Mouse (Mus musculus) heart, postnatal 0 days (tissue): ENCODE results near the gene Olfr734. TPM values are rescaled to one million over a fixed set of nuclear protein-coding genes. Genes with fewer than 3 reads are reported as not detected.
A peak's percentile ranks its signal among the peaks of the same experiment; 100 is the strongest.

Experiments used
- ATAC-seq: fragments of 200-750 bp; cut with Nextera tagmentation; 2 replicates; pipeline ENCODE4 v1.8.0; 2017; ENCODE audit warnings: low read depth, moderate number of reproducible peaks, moderate library complexity; ENCODE audit not compliant: insufficient read depth
- DNase-seq: peaks from one replicate; pipeline ENCODE4 v3.0.0-alpha.2; 2016; ENCODE audit warnings: low spot score
- H3K27ac ChIP-seq: fragments of 300-500 bp; sonication (generic); 2 replicates; pipeline ENCODE4 v1.5.1; 2014; ENCODE audit warnings: low read depth, mild to moderate bottlenecking
- H3K27me3 ChIP-seq: fragments of 300-500 bp; sonication (generic); 2 replicates; pipeline ENCODE4 v1.6.1; 2014; ENCODE audit warnings: low read length, mixed read lengths; ENCODE audit not compliant: control insufficient read depth, insufficient read depth
- H3K36me3 ChIP-seq: fragments of 300-500 bp; sonication (generic); replicated peaks from 2 replicates; pipeline ENCODE4 v1.6.1; 2014; ENCODE audit warnings: low read length, mixed read lengths; ENCODE audit not compliant: control insufficient read depth, insufficient read depth
- H3K4me1 ChIP-seq: fragments of 300-500 bp; sonication (generic); 2 replicates; pipeline ENCODE4 v1.6.1; 2014; ENCODE audit warnings: antibody characterized with exemption; ENCODE audit not compliant: control insufficient read depth, insufficient read depth
- H3K4me2 ChIP-seq: fragments of 300-500 bp; sonication (generic); 2 replicates; pipeline ENCODE4 v1.6.1; 2014; ENCODE audit warnings: low read depth, mild to moderate bottlenecking, low read length, moderate library complexity
- H3K4me3 ChIP-seq: fragments of 300-500 bp; sonication (generic); 2 replicates; pipeline ENCODE4 v1.5.1; 2014; ENCODE audit warnings: low read depth, low read length
- H3K9ac ChIP-seq: fragments of 300-500 bp; sonication (generic); replicated peaks from 2 replicates; pipeline ENCODE4 v1.6.1; 2014; ENCODE audit warnings: low read depth, low read length, mixed read lengths
- H3K9me3 ChIP-seq: fragments of 300-500 bp; sonication (generic); replicated peaks from 2 replicates; pipeline ENCODE4 v1.6.1; 2016; ENCODE audit warnings: low read length; ENCODE audit not compliant: control insufficient read depth
- CTCF ChIP-seq: IDR thresholded peaks from 2 replicates; pipeline ENCODE4 v1.5.1; 2016; ENCODE audit warnings: antibody characterized with exemption, control low read depth, low read depth
- EP300 ChIP-seq: IDR thresholded peaks from 2 replicates; pipeline ENCODE4 v1.6.1; 2016; ENCODE audit warnings: antibody characterized with exemption, low read depth
- WGBS: fragments of 180-500 bp; shearing (Covaris S2); extraction: QIAGEN DNeasy Blood & Tissue Kit; methylation state at CpG from one replicate; pipeline ENCODE4 v1.1.7; 2014; 5-methylcytosine and 5-hydroxymethylcytosine counted together
- polyA plus RNA-seq: library from polyadenylated mRNA; unstranded; fragments of >200 nt; fragmentation: Nextera tagmentation; extraction: Ambion mirVana; gene quantifications from 2 replicates; pipeline ENCODE4 v1.2.1, GENCODE M21; 2015
- total RNA-seq: library from RNA; depleted of rRNA; stranded (reverse); fragments of >200 nt; gene quantifications from 2 replicates; pipeline ENCODE4 v1.2.3, GENCODE M21; 2014; ENCODE audit warnings: low replicate concordance; rRNA removed

Gene Olfr734
- not detected in 2 replicates for total RNA-seq
- not detected in 2 replicates for polyA plus RNA-seq

GRCm38 (mm10) chr14:50326661-50327060 lies at the start of gene Olfr734:
Gene Olfr734 (minus strand): TSS chr14:50326761.
- DNase-seq: no peak
- Histone ChIP-seq H3K4me2 (no peak within 1 kb of the TSS), H3K4me1 (no peaks in the 10 kb centered on the region), H3K27me3 (no peaks in the 10 kb centered on the region), H3K27ac (no peak within 1 kb of the TSS), H3K36me3 (no peaks in the 10 kb centered on the region), H3K9ac (no peak within 1 kb of the TSS), H3K4me3 (no peak within 1 kb of the TSS), H3K9me3 (no peaks in the 10 kb centered on the region)
- ATAC-seq: no peak
- TF ChIP-seq EP300: no peak
- no peak for TF ChIP-seq CTCF
- WGBS: 44% methylated on average over 1 of the region's 1 CpGs

- H3K4me2 ChIP-seq: no peak overlapping the region
- no peak overlapping the region for H3K4me3 ChIP-seq
- H3K27ac ChIP-seq: no peak overlapping the region
- H3K4me1 ChIP-seq: no peaks in the 10 kb centered on the region
- H3K9ac ChIP-seq: no peak overlapping the region
- ATAC-seq (no peak), DNase-seq (no peak)
- H3K27me3 ChIP-seq: no peaks in the 10 kb centered on the region
- WGBS: 81% methylated on average over 2 of the region's 2 CpGs
- H3K36me3 ChIP-seq: no peaks in the 10 kb centered on the region
- H3K9me3 ChIP-seq: no peaks in the 10 kb centered on the region
- no peak for TF ChIP-seq CTCF
- no peak for TF ChIP-seq EP300
Observed at GRCm38 (mm10) chr14:50363561-50363960, 37.0 kb upstream of the Olfr734 start.

- ATAC-seq (no peak), DNase-seq (no peak)
- 65% methylated on average over 3 of the region's 3 CpGs for WGBS
- Histone ChIP-seq H3K27ac (no peak overlapping the region), H3K4me3 (no peak overlapping the region), H3K36me3 (no peaks in the 10 kb centered on the region), H3K4me2 (no peak overlapping the region), H3K4me1 (no peaks in the 10 kb centered on the region), H3K27me3 (no peaks in the 10 kb centered on the region), H3K9ac (no peak overlapping the region), H3K9me3 (no peaks in the 10 kb centered on the region)
- TF ChIP-seq CTCF (no peak), EP300 (no peak)
Observed at GRCm38 (mm10) chr14:50360480-50360879, 33.9 kb upstream of the Olfr734 start.

GRCm38 (mm10) chr14:50357593-50357992 lies 31.0 kb upstream of the Olfr734 start, which contains the start of gene Tlr11:
Gene Tlr11 (plus strand): TSS chr14:50357914.
- ATAC-seq (no peak), DNase-seq (no peak)
- H3K4me1 ChIP-seq: no peaks in the 10 kb centered on the region
- TF ChIP-seq CTCF (no peak), EP300 (no peak)
- no peak within 1 kb of the TSS for H3K4me3 ChIP-seq
- WGBS: 64% methylated on average over 2 of the region's 2 CpGs
- no peaks in the 10 kb centered on the region for H3K36me3 ChIP-seq
- no peaks in the 10 kb centered on the region for H3K27me3 ChIP-seq
- H3K9me3 ChIP-seq: no peaks in the 10 kb centered on the region
- no peak within 1 kb of the TSS for H3K4me2 ChIP-seq
- no peak within 1 kb of the TSS for H3K9ac ChIP-seq
- H3K27ac ChIP-seq: no peak within 1 kb of the TSS

GRCm38 (mm10) chr14:50356725-50357124 lies 30.2 kb upstream of the Olfr734 start:
- Histone ChIP-seq H3K4me1 (no peaks in the 10 kb centered on the region), H3K4me2 (no peak overlapping the region), H3K4me3 (no peak overlapping the region), H3K9me3 (no peaks in the 10 kb centered on the region), H3K9ac (no peak overlapping the region), H3K36me3 (no peaks in the 10 kb centered on the region), H3K27ac (no peak overlapping the region), H3K27me3 (no peaks in the 10 kb centered on the region)
- no peak for TF ChIP-seq EP300
- WGBS: 58% methylated on average over 2 of the region's 2 CpGs
- DNase-seq (no peak), ATAC-seq (no peak)

GRCm38 (mm10) chr14:50352438-50352837 lies 25.9 kb upstream of the Olfr734 start:
- Histone ChIP-seq H3K36me3 (no peaks in the 10 kb centered on the region), H3K4me2 (no peak overlapping the region), H3K27me3 (no peaks in the 10 kb centered on the region), H3K9ac (no peak overlapping the region), H3K9me3 (no peaks in the 10 kb centered on the region), H3K4me3 (no peak overlapping the region), H3K27ac (no peak overlapping the region), H3K4me1 (no peaks in the 10 kb centered on the region)
- ATAC-seq (no peak), DNase-seq (no peak)
- TF ChIP-seq CTCF (0 out of 2 replicates have a peak, but pooled peaks have one; percentile 23), EP300 (no peak)
- WGBS: 37% methylated on average over 3 of the region's 3 CpGs
